Mouse (Mus musculus) spleen, postnatal 36 days (tissue): ENCODE measurements at regions not wholly inside any gene's neighbourhood (a gene's known extent, or its start where the extent isn't known, plus 50 kb on each side); places are given as distances from the start of the nearest gene placed in this dataset.

Source experiments
- DNase-seq, 2 experiments: peaks; one replicate each; pipeline ENCODE4 v3.0.0; 2022; ENCODE audit warnings: low spot score in 2 of 2, mixed read lengths in 1 of 2

GRCm38 (mm10) chr4:114665684-114666083, 155.8 kb upstream of the Gm12830 start:
- peak; percentile 45 to 49 for DNase-seq

- DNase-seq = no peak
These were observed 155.1 kb upstream of the Gm12830 start for GRCm38 (mm10) chr4:114666238-114666978.

GRCm38 (mm10) chr4:114666979-114667328, 154.6 kb upstream of the Gm12830 start:
- no peak for DNase-seq

- no peak for DNase-seq
These were observed 149.3 kb upstream of the Gm12830 start for GRCm38 (mm10) chr4:114672096-114672720.

- no peak for DNase-seq
These were observed 144.3 kb upstream of the Gm12830 start for GRCm38 (mm10) chr4:114676908-114677898.

GRCm38 (mm10) chr4:114678053-114678941, 143.2 kb upstream of the Gm12830 start:
- no peak for DNase-seq

GRCm38 (mm10) chr4:114680360-114680759, 141.2 kb upstream of the Gm12830 start:
- no peak for DNase-seq

- DNase-seq = no peak
These were observed 138.6 kb upstream of the Gm12830 start for GRCm38 (mm10) chr4:114682955-114683354.

GRCm38 (mm10) chr4:114683696-114684095, 137.8 kb upstream of the Gm12830 start:
- DNase-seq = no peak

- no peak for DNase-seq
These were observed 136.6 kb upstream of the Gm12830 start for GRCm38 (mm10) chr4:114684844-114685382.

GRCm38 (mm10) chr4:114685454-114685853, 136.1 kb upstream of the Gm12830 start:
- DNase-seq = no peak

- DNase-seq = no peak
These were observed 135.4 kb upstream of the Gm12830 start for GRCm38 (mm10) chr4:114686091-114686490.

- no peak for DNase-seq
These were observed 133.1 kb upstream of the Gm12830 start for GRCm38 (mm10) chr4:114688356-114688972.

GRCm38 (mm10) chr4:114688973-114689371, 132.6 kb upstream of the Gm12830 start:
- no peak for DNase-seq

- DNase-seq = no peak
These were observed 115.9 kb upstream of the Gm12830 start for GRCm38 (mm10) chr4:114705586-114705985.

GRCm38 (mm10) chr4:114710182-114710909, 111.2 kb upstream of the Gm12830 start:
- no peak for DNase-seq

GRCm38 (mm10) chr4:114711082-114711481, 110.4 kb upstream of the Gm12830 start:
- no peak for DNase-seq

- DNase-seq = no peak
These were observed 109.4 kb upstream of the Gm12830 start for GRCm38 (mm10) chr4:114712005-114712665.

- no peak for DNase-seq
These were observed 108.5 kb upstream of the Gm12830 start for GRCm38 (mm10) chr4:114712921-114713527.
